Mouse (Mus musculus): ENCODE data around the gene Chd2. TPM values are rescaled to one million over a fixed set of nuclear protein-coding genes. Genes with fewer than 3 reads are reported as not detected.
A peak's percentile ranks its signal among the peaks of the same experiment; 100 is the strongest.

Chd2 gene
- total RNA-seq, 1 experiment: 46.6 TPM

DNA sequence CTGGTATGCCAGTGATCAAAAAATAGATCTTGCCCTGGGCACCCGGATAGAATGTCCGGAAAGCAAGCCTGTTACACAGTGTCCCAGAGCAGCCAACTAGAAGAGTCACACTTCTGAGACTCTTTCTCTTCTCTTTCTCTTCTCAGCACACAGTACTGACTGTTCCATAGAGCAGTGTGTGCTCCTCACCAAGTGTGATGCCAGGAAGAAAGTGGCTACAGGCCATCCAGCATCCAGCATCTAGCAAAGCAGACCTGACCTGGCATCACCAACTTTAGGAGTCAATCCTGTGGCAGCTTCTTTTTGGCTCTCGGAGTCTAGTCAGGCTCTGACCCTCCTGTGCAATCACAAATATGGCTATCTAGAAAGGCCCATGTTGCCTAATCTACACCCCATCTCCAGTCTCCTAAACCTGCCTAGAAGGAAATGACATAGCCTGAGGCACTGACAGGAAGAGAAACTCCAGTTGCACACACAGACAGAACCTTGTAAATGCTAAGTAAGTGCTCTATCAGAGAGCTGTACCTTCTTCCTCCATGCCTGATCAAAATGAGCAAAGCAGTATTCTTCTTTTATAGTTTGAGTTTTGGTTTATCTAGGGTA, 27.3 kb upstream of the Chd2 start:
- no peaks in the 10 kb centered on the region; a peak in 1 of 4 replicates for H3K4me1 ChIP-seq (ENCODE audit: control insufficient read depth in 2 of 2, insufficient read depth in 2 of 2, low read length in 2 of 2, poor library complexity in 1 of 2)
- DNase-seq (ENCODE audit: low read depth, low spot score): no peak
- no peak overlapping the region for H3K27ac ChIP-seq (ENCODE audit: insufficient read depth, low read depth, low read length, poor library complexity, severe bottlenecking)
- H3K4me3 ChIP-seq (ENCODE audit: insufficient read depth in 1 of 2, low read depth in 1 of 2, low read length in 2 of 2, poor library complexity in 1 of 2, severe bottlenecking in 1 of 2): no peak overlapping the region
- in situ Hi-C loops (cut with MboI; ENCODE audit: low sequenced_read_pairs in 2 of 2, unreplicated experiment in 2 of 2): no loop called here
- no peaks in the 10 kb centered on the region for H3K36me3 ChIP-seq (ENCODE audit: control insufficient read depth, insufficient read depth, low read length, poor library complexity, severe bottlenecking)
- no peak overlapping the region for H3K9ac ChIP-seq (ENCODE audit: insufficient read depth, low read depth, low read length, poor library complexity, severe bottlenecking)
- H3K9me3 ChIP-seq (ENCODE audit: control insufficient read depth, insufficient read depth, low read depth, low read length): no peaks in the 10 kb centered on the region
- TF ChIP-seq MAFK (IDR thresholded peaks at IDR 0.05; ENCODE audit: insufficient read depth, low read depth, low read length) (no peak), HCFC1 (IDR thresholded peaks at IDR 0.05; ENCODE audit: borderline replicate concordance, insufficient read depth, low read length) (no peak), ZC3H11A (IDR thresholded peaks at IDR 0.05; ENCODE audit: borderline replicate concordance, low read depth, low read length) (no peak), ZNF384 (IDR thresholded peaks at IDR 0.05; ENCODE audit: low read depth, low read length) (no peak), CHD2 (IDR thresholded peaks at IDR 0.05; ENCODE audit: low read depth, low read length) (no peak)

DNA sequence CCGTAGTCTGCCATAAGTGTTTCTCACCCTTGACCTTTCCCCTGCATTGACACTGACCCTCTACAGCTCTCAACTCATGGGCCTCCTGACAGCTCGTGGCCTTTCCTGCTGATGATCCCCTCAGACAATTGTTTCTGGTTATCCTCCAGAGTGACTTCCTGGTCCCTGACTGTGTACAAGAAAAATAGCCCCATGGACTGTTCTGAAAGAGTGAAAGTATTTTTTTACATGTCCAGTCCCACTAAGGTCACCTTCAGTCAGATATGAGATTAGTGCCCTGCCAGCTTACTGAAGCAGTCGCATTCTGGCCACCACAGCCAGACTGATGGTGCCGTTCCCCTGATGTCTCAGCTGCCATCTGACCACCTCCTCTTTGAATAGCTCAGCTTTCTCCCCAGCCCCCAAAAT, 26.1 kb upstream of the Chd2 start:
- no peak for TF ChIP-seq ZC3H11A (IDR thresholded peaks at IDR 0.05; ENCODE audit: borderline replicate concordance, low read depth, low read length)
- no peak for TF ChIP-seq CHD2 (IDR thresholded peaks at IDR 0.05; ENCODE audit: low read depth, low read length)
- no peak for TF ChIP-seq ZNF384 (IDR thresholded peaks at IDR 0.05; ENCODE audit: low read depth, low read length)
- no peak for TF ChIP-seq MAFK (IDR thresholded peaks at IDR 0.05; ENCODE audit: insufficient read depth, low read depth, low read length)
- TF ChIP-seq HCFC1 (IDR thresholded peaks at IDR 0.05; ENCODE audit: borderline replicate concordance, insufficient read depth, low read length): no peak
- no peaks in the 10 kb centered on the region for H3K9me3 ChIP-seq (ENCODE audit: control insufficient read depth, insufficient read depth, low read depth, low read length)
- H3K4me1 ChIP-seq (ENCODE audit: control insufficient read depth in 2 of 2, insufficient read depth in 2 of 2, low read length in 2 of 2, poor library complexity in 1 of 2): peaks cover 0 to 2% of the 10 kb centered on the region in 2 experiments; a peak in 1 of 4 replicates
- in situ Hi-C loops (cut with MboI; ENCODE audit: low sequenced_read_pairs in 2 of 2, unreplicated experiment in 2 of 2): no loop called here
- H3K4me3 ChIP-seq (ENCODE audit: insufficient read depth in 1 of 2, low read depth in 1 of 2, low read length in 2 of 2, poor library complexity in 1 of 2, severe bottlenecking in 1 of 2): no peak overlapping the region
- no peaks in the 10 kb centered on the region for H3K36me3 ChIP-seq (ENCODE audit: control insufficient read depth, insufficient read depth, low read length, poor library complexity, severe bottlenecking)
- no peak overlapping the region for H3K9ac ChIP-seq (ENCODE audit: insufficient read depth, low read depth, low read length, poor library complexity, severe bottlenecking)
- no peak overlapping the region for H3K27ac ChIP-seq (ENCODE audit: insufficient read depth, low read depth, low read length, poor library complexity, severe bottlenecking)
- no peak for DNase-seq (ENCODE audit: low read depth, low spot score)

DNA sequence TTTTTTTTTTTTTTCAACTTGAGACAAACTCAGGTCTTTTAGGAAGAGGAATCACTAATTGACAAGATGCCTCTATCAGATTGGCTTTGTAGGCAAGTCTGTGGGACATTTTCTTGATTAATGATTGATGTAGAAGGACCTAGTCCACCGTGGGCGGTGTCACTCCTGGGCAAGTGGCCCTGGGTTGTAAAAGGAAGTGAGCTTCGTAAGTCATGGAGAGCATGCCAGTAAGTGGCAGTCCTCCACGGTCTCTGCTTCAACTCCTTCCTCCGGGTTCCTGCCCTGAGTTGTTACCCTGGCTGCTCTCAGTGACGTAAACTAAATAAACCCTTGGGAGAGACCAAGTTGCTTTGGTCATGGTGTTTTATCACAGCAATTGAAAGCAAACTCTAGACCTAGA, 22.5 kb upstream of the Chd2 start:
- TF ChIP-seq HCFC1 (IDR thresholded peaks at IDR 0.05; ENCODE audit: borderline replicate concordance, insufficient read depth, low read length): no peak
- no peak for TF ChIP-seq MAFK (IDR thresholded peaks at IDR 0.05; ENCODE audit: insufficient read depth, low read depth, low read length)
- no peak for TF ChIP-seq ZC3H11A (IDR thresholded peaks at IDR 0.05; ENCODE audit: borderline replicate concordance, low read depth, low read length)
- H3K4me1 ChIP-seq (ENCODE audit: control insufficient read depth in 2 of 2, insufficient read depth in 2 of 2, low read length in 2 of 2, poor library complexity in 1 of 2): peaks cover 2 to 6% of the 10 kb centered on the region in 2 experiments; a peak in 1 of 4 replicates
- H3K27ac ChIP-seq (ENCODE audit: insufficient read depth, low read depth, low read length, poor library complexity, severe bottlenecking): no peak overlapping the region
- no peaks in the 10 kb centered on the region for H3K9me3 ChIP-seq (ENCODE audit: control insufficient read depth, insufficient read depth, low read depth, low read length)
- in situ Hi-C loops (cut with MboI; ENCODE audit: low sequenced_read_pairs in 2 of 2, unreplicated experiment in 2 of 2): no loop called here
- DNase-seq (ENCODE audit: low read depth, low spot score): no peak
- no peaks in the 10 kb centered on the region for H3K36me3 ChIP-seq (ENCODE audit: control insufficient read depth, insufficient read depth, low read length, poor library complexity, severe bottlenecking)
- H3K9ac ChIP-seq (ENCODE audit: insufficient read depth, low read depth, low read length, poor library complexity, severe bottlenecking): no peak overlapping the region
- no peak overlapping the region for H3K4me3 ChIP-seq (ENCODE audit: insufficient read depth in 1 of 2, low read depth in 1 of 2, low read length in 2 of 2, poor library complexity in 1 of 2, severe bottlenecking in 1 of 2)

DNA sequence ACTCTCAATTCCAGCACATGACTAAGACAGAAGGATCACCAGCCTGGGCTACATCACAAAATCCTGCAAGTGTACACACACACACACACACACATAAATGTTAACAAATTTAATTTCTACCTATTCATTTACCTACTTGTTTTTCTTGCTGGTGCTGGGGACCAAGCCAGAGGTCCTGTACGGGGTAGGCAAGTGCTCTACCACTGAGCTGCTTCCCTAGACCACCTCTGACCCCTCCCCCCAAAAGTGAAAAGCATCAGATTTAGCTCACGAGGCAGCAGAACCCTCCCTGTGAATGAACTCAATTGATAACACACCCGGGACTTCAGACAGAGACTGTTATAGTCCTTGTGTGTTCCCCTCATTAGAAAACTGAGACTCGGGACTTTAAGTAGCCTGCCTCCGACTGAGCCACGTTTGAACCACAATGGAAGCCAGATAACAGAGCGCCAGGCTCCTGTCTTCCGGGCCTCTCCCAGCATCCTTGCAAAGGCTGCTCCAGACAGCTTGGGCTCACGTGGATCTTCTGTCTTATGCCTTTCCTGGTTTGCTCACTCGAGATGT, 19.9 kb upstream of the Chd2 start:
- peak overlapping the region; percentile 5 to 9; a peak in 2 of 4 replicates for H3K4me3 ChIP-seq (ENCODE audit: insufficient read depth in 1 of 2, low read depth in 1 of 2, low read length in 2 of 2, poor library complexity in 1 of 2, severe bottlenecking in 1 of 2)
- in situ Hi-C loops (cut with MboI; ENCODE audit: low sequenced_read_pairs in 2 of 2, unreplicated experiment in 2 of 2): no loop called here
- H3K4me1 ChIP-seq (ENCODE audit: control insufficient read depth in 2 of 2, insufficient read depth in 2 of 2, low read length in 2 of 2, poor library complexity in 1 of 2): peaks cover 2 to 6% of the 10 kb centered on the region in 2 experiments; a peak in 1 of 4 replicates
- DNase-seq (ENCODE audit: low read depth, low spot score): no peak
- H3K9ac ChIP-seq (ENCODE audit: insufficient read depth, low read depth, low read length, poor library complexity, severe bottlenecking): no peak overlapping the region; the same call in 1 of the 2 replicates
- no peaks in the 10 kb centered on the region for H3K36me3 ChIP-seq (ENCODE audit: control insufficient read depth, insufficient read depth, low read length, poor library complexity, severe bottlenecking)
- no peak overlapping the region for H3K27ac ChIP-seq (ENCODE audit: insufficient read depth, low read depth, low read length, poor library complexity, severe bottlenecking)
- TF ChIP-seq ZC3H11A (IDR thresholded peaks at IDR 0.05; ENCODE audit: borderline replicate concordance, low read depth, low read length) (no peak), ZNF384 (IDR thresholded peaks at IDR 0.05; ENCODE audit: low read depth, low read length) (no peak), CHD2 (IDR thresholded peaks at IDR 0.05; ENCODE audit: low read depth, low read length) (no peak), HCFC1 (IDR thresholded peaks at IDR 0.05; ENCODE audit: borderline replicate concordance, insufficient read depth, low read length) (no peak), MAFK (IDR thresholded peaks at IDR 0.05; ENCODE audit: insufficient read depth, low read depth, low read length) (no peak)
- H3K9me3 ChIP-seq (ENCODE audit: control insufficient read depth, insufficient read depth, low read depth, low read length): no peaks in the 10 kb centered on the region
